Mouse (Mus musculus): ENCODE measurements around the gene Samd9l.
"Not testable (repeated sequence)": the region's sequence is repeated elsewhere in the genome, so short reads cannot be mapped to it uniquely, and the experiment has no call there.

GRCm38 (mm10) chr6:3395921-3396611 is 3.3 kb downstream of the Samd9l start:
- TF ChIP-seq CTCF (conservative IDR thresholded peaks at IDR 0.05; ENCODE audit: low read length); POU5F1 (IDR thresholded peaks at IDR 0.05; ENCODE audit: borderline replicate concordance, low read length): not testable (repeated sequence)
- peak; percentile 45 for TF ChIP-seq NANOG (IDR thresholded peaks at IDR 0.05; ENCODE audit: borderline replicate concordance, low read length)
